Mouse (Mus musculus) neural tube, embryonic 11.5 days (tissue): ENCODE data around the gene Aplp1. TPM values are rescaled to one million over a fixed set of nuclear protein-coding genes. Genes with fewer than 3 reads are reported as not detected.
A peak's percentile ranks its signal among the peaks of the same experiment; 100 is the strongest.

Experiments
- ATAC-seq: fragments of 200-750 bp; cut with Nextera tagmentation; 2 replicates; pipeline ENCODE4 v1.8.0; 2017; ENCODE audit warnings: moderate number of reproducible peaks, mild to moderate bottlenecking, moderate TSS enrichment, moderate library complexity; ENCODE audit not compliant: insufficient read depth, low FRiP score, low TSS enrichment
- DNase-seq: peaks from one replicate; pipeline ENCODE4 v3.0.0-alpha.2; 2015; ENCODE audit warnings: low spot score
- H3K27ac ChIP-seq: fragments of 300-500 bp; sonication (generic); 2 replicates; pipeline ENCODE4 v1.5.1; 2014; ENCODE audit warnings: low read depth, mild to moderate bottlenecking, low read length
- H3K27me3 ChIP-seq: fragments of 300-500 bp; sonication (generic); 2 replicates; pipeline ENCODE4 v1.6.1; 2014; ENCODE audit warnings: mild to moderate bottlenecking, low read length, mixed read lengths; ENCODE audit not compliant: control insufficient read depth, insufficient read depth
- H3K36me3 ChIP-seq: fragments of 300-500 bp; sonication (generic); 2 replicates; pipeline ENCODE4 v1.6.1; 2014; ENCODE audit warnings: mild to moderate bottlenecking, low read length, moderate library complexity, mixed read lengths; ENCODE audit not compliant: control insufficient read depth, insufficient read depth
- H3K4me1 ChIP-seq: fragments of 300-500 bp; sonication (generic); 2 replicates; pipeline ENCODE4 v1.6.1; 2014; ENCODE audit warnings: low read length, mixed read lengths; ENCODE audit not compliant: control insufficient read depth, insufficient read depth
- H3K4me2 ChIP-seq: fragments of 300-500 bp; sonication (generic); 2 replicates; pipeline ENCODE4 v1.6.1; 2014; ENCODE audit warnings: low read depth, mild to moderate bottlenecking, moderate library complexity
- H3K4me3 ChIP-seq: fragments of 300-500 bp; sonication (generic); 2 replicates; pipeline ENCODE4 v1.5.1; 2014; ENCODE audit warnings: low read depth, low read length
- H3K9ac ChIP-seq: fragments of 300-500 bp; sonication (generic); 2 replicates; pipeline ENCODE4 v1.6.1; 2014; ENCODE audit warnings: mild to moderate bottlenecking, low read length
- H3K9me3 ChIP-seq: fragments of 300-500 bp; sonication (generic); 2 replicates; pipeline ENCODE4 v1.6.1; 2016; ENCODE audit warnings: low read length; ENCODE audit not compliant: control insufficient read depth
- WGBS: fragments of 180-500 bp; shearing (Covaris S2); extraction: QIAGEN DNeasy Blood & Tissue Kit; methylation state at CpG from one replicate; pipeline ENCODE4 v1.1.7; 2014; 5-methylcytosine and 5-hydroxymethylcytosine counted together
- polyA plus RNA-seq: library from polyadenylated mRNA; unstranded; fragments of >200 nt; fragmentation: Nextera tagmentation; extraction: Ambion mirVana; gene quantifications from 2 replicates; pipeline ENCODE4 v1.2.1, GENCODE M21; 2014

Gene Aplp1
- polyA plus RNA-seq, 1 experiment from 2014 or later, result 165 TPM

- 15% methylated on average over 9 of the region's 9 CpGs for WGBS
- H3K27me3 ChIP-seq, result peaks cover 4% of the 10 kb centered on the region; the same call in 1 of the 2 replicates
- peak; percentile 39 for DNase-seq
- peak; percentile 39; the same call in 1 of the 2 replicates for ATAC-seq
- H3K9me3 ChIP-seq, result no peaks in the 10 kb centered on the region
- no peak overlapping the region for H3K27ac ChIP-seq
- peak overlapping the region; percentile 62 for H3K9ac ChIP-seq
- peak overlapping the region; percentile 55 for H3K4me3 ChIP-seq
- peak overlapping the region; percentile 99 for H3K4me2 ChIP-seq
- peaks cover 7% of the 10 kb centered on the region; the same call in 1 of the 2 replicates for H3K4me1 ChIP-seq
- H3K36me3 ChIP-seq, result no peaks in the 10 kb centered on the region
These were observed 22.8 kb downstream of the Aplp1 start for GRCm38 (mm10) chr7:30422560-30422959.

DNA sequence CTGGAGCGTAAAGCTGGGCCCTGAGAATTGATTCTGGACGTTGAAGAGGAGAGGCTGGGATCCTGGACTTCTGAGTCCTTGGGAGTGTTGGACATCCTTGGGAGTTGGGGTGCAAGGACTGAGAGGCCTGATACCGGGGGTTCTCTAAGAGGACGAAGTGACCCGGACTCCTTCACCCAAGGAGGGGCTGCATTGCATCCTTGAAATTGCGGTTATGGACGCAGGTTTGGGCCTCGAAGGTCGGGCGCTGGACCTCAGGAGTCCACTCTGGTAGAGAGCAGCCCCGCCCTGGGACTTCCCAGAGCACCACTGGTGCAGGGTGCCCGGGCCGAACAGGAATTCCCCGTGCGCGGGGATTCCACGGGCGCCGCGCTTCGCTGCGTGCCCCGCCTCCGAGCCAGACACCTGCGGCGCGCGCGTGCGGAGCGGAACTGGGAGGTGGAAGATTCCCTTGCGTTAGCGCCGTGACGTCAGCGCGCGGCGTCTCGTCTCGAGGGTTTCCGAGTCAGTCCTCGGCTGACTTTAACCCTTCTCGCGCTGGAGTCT, 23.4 kb downstream of the Aplp1 start:
- Histone ChIP-seq H3K9me3 (no peaks in the 10 kb centered on the region), H3K4me3 (peak overlapping the region; percentile 55), H3K4me1 (peaks cover 7% of the 10 kb centered on the region; the same call in 1 of the 2 replicates), H3K36me3 (no peaks in the 10 kb centered on the region), H3K9ac (peak overlapping the region; percentile 62), H3K27ac (no peak overlapping the region), H3K4me2 (peak overlapping the region; percentile 99), H3K27me3 (peaks cover 4% of the 10 kb centered on the region; the same call in 1 of the 2 replicates)
- ATAC-seq (peak; percentile 75), DNase-seq (peak; percentile 91)
- 0% methylated on average over 45 of the region's 45 CpGs for WGBS

DNA sequence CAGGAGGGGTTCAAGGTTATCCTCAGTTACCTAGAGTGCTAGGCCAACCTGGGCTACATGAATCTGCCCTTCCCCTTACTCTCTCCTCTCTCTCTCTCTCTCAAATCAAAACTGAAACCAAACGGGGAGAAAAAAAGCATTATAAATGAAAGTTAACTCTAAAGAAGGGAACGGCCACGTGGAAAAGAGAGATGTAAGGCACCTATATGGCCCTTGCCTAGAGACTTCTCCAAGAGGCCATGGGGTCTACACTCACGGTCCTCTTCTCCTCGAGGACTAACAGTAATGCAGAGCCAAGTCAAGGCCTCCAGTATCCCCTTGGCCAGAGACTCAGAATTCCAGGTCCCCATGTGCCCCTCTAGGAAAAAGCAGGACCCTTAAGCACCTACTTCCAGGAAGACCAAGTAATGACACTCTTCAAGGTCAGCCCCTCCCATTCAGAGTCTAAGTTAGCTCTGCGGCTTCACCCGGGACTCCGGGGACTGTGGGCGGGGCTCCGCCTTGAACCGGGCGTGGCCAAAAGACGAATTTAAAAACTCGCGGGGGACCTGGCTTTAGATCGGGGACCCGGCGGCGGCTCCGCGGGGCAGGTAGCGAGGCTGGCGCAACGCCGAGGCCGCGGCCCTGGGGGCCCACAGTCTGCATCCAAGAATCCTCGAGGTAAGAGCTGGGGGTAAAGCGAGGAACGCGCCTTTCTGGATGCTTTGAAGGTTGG, 24.0 kb downstream of the Aplp1 start, which contains the start of gene Nfkbid:
TSS of gene Nfkbid (plus strand) at position 558 of the 715 bp plus-strand sequence.
- no peaks in the 10 kb centered on the region for H3K36me3 ChIP-seq
- WGBS, result 10% methylated on average over 31 of the region's 31 CpGs
- H3K4me2 ChIP-seq, result peak within 1 kb of the TSS; percentile 99
- peaks cover 4% of the 10 kb centered on the region; the same call in 1 of the 2 replicates for H3K27me3 ChIP-seq
- H3K4me3 ChIP-seq, result peak within 1 kb of the TSS; percentile 55
- peak within 1 kb of the TSS; percentile 62 for H3K9ac ChIP-seq
- peaks cover 7% of the 10 kb centered on the region; the same call in 1 of the 2 replicates for H3K4me1 ChIP-seq
- DNase-seq (peak; percentile 49), ATAC-seq (no peak; the same call in 1 of the 2 replicates)
- no peaks in the 10 kb centered on the region for H3K9me3 ChIP-seq
- no peak within 1 kb of the TSS for H3K27ac ChIP-seq

- H3K9ac ChIP-seq, result no peak overlapping the region
- H3K4me3 ChIP-seq, result no peak overlapping the region
- no peaks in the 10 kb centered on the region for H3K9me3 ChIP-seq
- H3K4me1 ChIP-seq, result peaks cover 7% of the 10 kb centered on the region; the same call in 1 of the 2 replicates
- no peaks in the 10 kb centered on the region for H3K36me3 ChIP-seq
- DNase-seq, result no peak
- peaks cover 4% of the 10 kb centered on the region; the same call in 1 of the 2 replicates for H3K27me3 ChIP-seq
- no peak overlapping the region for H3K4me2 ChIP-seq
- no peak overlapping the region for H3K27ac ChIP-seq
- ATAC-seq, result no peak
- 88% methylated on average over 3 of the region's 3 CpGs for whole genome bisulfite sequencing
These were observed 24.7 kb downstream of the Aplp1 start for GRCm38 (mm10) chr7:30420673-30421072.

- Histone ChIP-seq H3K4me3 (no peak within 1 kb of the TSS), H3K9ac (no peak within 1 kb of the TSS), H3K36me3 (no peaks in the 10 kb centered on the region), H3K4me1 (peaks cover 7% of the 10 kb centered on the region; the same call in 1 of the 2 replicates), H3K27ac (no peak within 1 kb of the TSS), H3K27me3 (peaks cover 4% of the 10 kb centered on the region; the same call in 1 of the 2 replicates), H3K4me2 (no peak within 1 kb of the TSS), H3K9me3 (no peaks in the 10 kb centered on the region)
- 78% methylated on average over 10 of the region's 10 CpGs for WGBS
- no peak for ATAC-seq
- DNase-seq, result no peak
These were observed 25.5 kb downstream of the Aplp1 start, which contains the start of gene Hcst for GRCm38 (mm10) chr7:30419561-30420499. Gene Hcst (minus strand): TSS chr7:30419854.

DNA sequence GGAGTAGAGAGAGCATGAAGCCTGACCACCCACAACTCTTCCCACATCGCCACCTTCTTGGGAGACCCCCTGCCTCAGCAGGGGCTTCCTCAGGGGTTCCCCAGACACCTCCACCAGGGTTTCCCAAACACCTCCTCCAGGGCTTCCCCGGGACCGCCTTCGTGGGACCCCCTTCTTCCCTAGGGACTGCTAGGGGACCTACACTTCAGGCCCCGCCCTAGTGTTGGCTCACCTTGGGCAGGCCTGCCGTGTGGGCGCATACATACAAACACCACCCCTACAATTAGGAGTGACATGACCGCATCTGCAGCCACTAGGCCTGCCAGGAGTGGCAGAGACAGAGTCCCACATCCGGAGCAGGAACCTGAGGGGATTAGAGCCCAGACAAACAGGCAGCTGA, 27.5 kb downstream of the Aplp1 start:
- no peak for ATAC-seq

DNA sequence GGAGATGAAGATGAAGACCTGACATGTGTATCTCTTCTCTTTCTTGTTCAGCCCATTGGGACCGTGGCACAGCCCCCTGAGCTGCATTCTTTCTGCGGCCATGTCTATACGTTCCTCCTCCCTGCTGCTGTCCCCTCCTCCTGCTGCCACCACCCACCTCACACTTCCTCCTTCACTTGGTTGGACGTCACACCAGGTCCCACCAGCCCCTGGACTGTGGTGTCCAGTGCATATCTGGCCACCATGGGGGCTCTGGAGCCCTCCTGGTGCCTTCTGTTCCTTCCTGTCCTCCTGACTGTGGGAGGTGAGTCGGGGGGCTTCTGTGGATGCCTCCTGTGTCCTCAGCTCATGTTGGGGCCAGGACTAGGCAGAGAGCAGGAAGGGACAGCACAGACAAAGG, 31.7 kb downstream of the Aplp1 start, which contains the start of gene Tyrobp:
TSS of gene Tyrobp (plus strand) at position 165 of the 400 bp plus-strand sequence.
- ATAC-seq, result no peak
- WGBS, result 71% methylated on average over 5 of the region's 5 CpGs

More for the DNA sequence above, 27.5 kb downstream of the Aplp1 start:
- Histone ChIP-seq H3K27me3 (peaks cover 4% of the 10 kb centered on the region; the same call in 1 of the 2 replicates), H3K9ac (no peak overlapping the region), H3K36me3 (no peaks in the 10 kb centered on the region), H3K4me1 (peaks cover 7% of the 10 kb centered on the region; the same call in 1 of the 2 replicates), H3K4me3 (no peak overlapping the region), H3K4me2 (no peak overlapping the region), H3K27ac (no peak overlapping the region), H3K9me3 (no peaks in the 10 kb centered on the region)
- no peak for DNase-seq
- WGBS, result 75% methylated on average over 9 of the region's 9 CpGs

GRCm38 (mm10) chr7:30412735-30413147, 32.6 kb downstream of the Aplp1 start:
- no peaks in the 10 kb centered on the region for H3K4me1 ChIP-seq
- H3K9me3 ChIP-seq, result no peaks in the 10 kb centered on the region
- 65% methylated on average over 4 of the region's 4 CpGs for WGBS
- DNase-seq (no peak), ATAC-seq (no peak)
- H3K4me3 ChIP-seq, result no peak overlapping the region
- no peaks in the 10 kb centered on the region for H3K36me3 ChIP-seq
- H3K27me3 ChIP-seq, result no peaks in the 10 kb centered on the region
- no peak overlapping the region for H3K9ac ChIP-seq
- H3K27ac ChIP-seq, result no peak overlapping the region
- no peak overlapping the region for H3K4me2 ChIP-seq

More for the DNA sequence above, 31.7 kb downstream of the Aplp1 start, which contains the start of gene Tyrobp:
- Histone ChIP-seq H3K4me2 (no peak within 1 kb of the TSS), H3K27ac (no peak within 1 kb of the TSS), H3K4me1 (no peaks in the 10 kb centered on the region), H3K9ac (no peak within 1 kb of the TSS), H3K4me3 (no peak within 1 kb of the TSS), H3K36me3 (no peaks in the 10 kb centered on the region), H3K27me3 (no peaks in the 10 kb centered on the region), H3K9me3 (no peaks in the 10 kb centered on the region)
- DNase-seq, result no peak
